Mouse (Mus musculus): ENCODE measurements around the gene Mum1. TPM values are rescaled to one million over a fixed set of nuclear protein-coding genes. Genes with fewer than 3 reads are reported as not detected.

The Mum1 gene
- total RNA-seq (2021), result 10 to 100 TPM; 39.5 to 48.9 TPM

- DNase-seq (ENCODE audit: extremely low spot score in 1 of 2, low spot score in 1 of 2), result peak; percentile 91 to 92
Measured at GRCm38 (mm10) chr10:80226416-80227165, at the start of gene Mum1. Gene Mum1 (plus strand): TSS chr10:80226434.

- no peak for DNase-seq (ENCODE audit: extremely low spot score in 1 of 2, low spot score in 1 of 2)
Measured at GRCm38 (mm10) chr10:80177441-80178279, 48.6 kb upstream of the Mum1 start.

GRCm38 (mm10) chr10:80179068-80180051 lies 46.9 kb upstream of the Mum1 start, which contains the start of gene Efna2:
Gene Efna2 (plus strand): TSS chr10:80179482.
- peak; percentile 37 to 45 for DNase-seq (ENCODE audit: extremely low spot score in 1 of 2, low spot score in 1 of 2)

- DNase-seq (ENCODE audit: extremely low spot score in 1 of 2, low spot score in 1 of 2), result no peak
Measured at GRCm38 (mm10) chr10:80180288-80180687, 45.9 kb upstream of the Mum1 start.

- no peak for DNase-seq (ENCODE audit: extremely low spot score in 1 of 2, low spot score in 1 of 2)
Measured at GRCm38 (mm10) chr10:80180823-80181222, 45.4 kb upstream of the Mum1 start.

- DNase-seq (ENCODE audit: extremely low spot score in 1 of 2, low spot score in 1 of 2), result no peak
Measured at GRCm38 (mm10) chr10:80182547-80182946, 43.7 kb upstream of the Mum1 start.

- DNase-seq (ENCODE audit: extremely low spot score in 1 of 2, low spot score in 1 of 2), result no peak
Measured at GRCm38 (mm10) chr10:80186649-80187048, 39.6 kb upstream of the Mum1 start.

GRCm38 (mm10) chr10:80187739-80188138 lies 38.5 kb upstream of the Mum1 start:
- no peak for DNase-seq (ENCODE audit: extremely low spot score in 1 of 2, low spot score in 1 of 2)

- DNase-seq (ENCODE audit: extremely low spot score in 1 of 2, low spot score in 1 of 2), result no peak
Measured at GRCm38 (mm10) chr10:80188453-80189024, 37.7 kb upstream of the Mum1 start.

- DNase-seq (ENCODE audit: extremely low spot score in 1 of 2, low spot score in 1 of 2), result no peak
Measured at GRCm38 (mm10) chr10:80189999-80190398, 36.2 kb upstream of the Mum1 start.

- DNase-seq (ENCODE audit: extremely low spot score in 1 of 2, low spot score in 1 of 2), result peak in 1 of 2 experiments; percentile 38
Measured at GRCm38 (mm10) chr10:80190491-80191051, 35.7 kb upstream of the Mum1 start.

GRCm38 (mm10) chr10:80193976-80194375 lies 32.3 kb upstream of the Mum1 start:
- no peak for DNase-seq (ENCODE audit: extremely low spot score in 1 of 2, low spot score in 1 of 2)

GRCm38 (mm10) chr10:80194441-80194840 lies 31.8 kb upstream of the Mum1 start:
- no peak for DNase-seq (ENCODE audit: extremely low spot score in 1 of 2, low spot score in 1 of 2)

- DNase-seq (ENCODE audit: extremely low spot score in 1 of 2, low spot score in 1 of 2), result no peak
Measured at GRCm38 (mm10) chr10:80196167-80196566, 30.1 kb upstream of the Mum1 start.

- no peak for DNase-seq (ENCODE audit: extremely low spot score in 1 of 2, low spot score in 1 of 2)
Measured at GRCm38 (mm10) chr10:80196778-80197581, 29.3 kb upstream of the Mum1 start.

- peak; percentile 41 to 67 for DNase-seq (ENCODE audit: extremely low spot score in 1 of 2, low spot score in 1 of 2)
Measured at GRCm38 (mm10) chr10:80199440-80200008, 26.7 kb upstream of the Mum1 start.

GRCm38 (mm10) chr10:80200485-80200884 lies 25.7 kb upstream of the Mum1 start:
- DNase-seq (ENCODE audit: extremely low spot score in 1 of 2, low spot score in 1 of 2), result no peak

GRCm38 (mm10) chr10:80204055-80204454 lies 22.2 kb upstream of the Mum1 start:
- DNase-seq (ENCODE audit: extremely low spot score in 1 of 2, low spot score in 1 of 2), result no peak

Data from layer of hippocampus, postnatal 25 days (tissue).